Mouse (Mus musculus) CD4-positive, CD25-positive, alpha-beta regulatory T cell, adult 2 months (primary cell): ENCODE measurements around the gene Gm20388.

ENCODE experiments used
- DNase-seq: peaks from one replicate; pipeline ENCODE4 v3.0.0-alpha.2; 2012; ENCODE audit warnings: low read depth, low spot score

The Gm20388 gene

GRCm38 (mm10) chr8:121980792-121981519 lies 2070.3 kb downstream of the Gm20388 start:
- DNase-seq, result no peak

- no peak for DNase-seq
Observed at GRCm38 (mm10) chr8:121981520-121981895, 2070.9 kb downstream of the Gm20388 start.

GRCm38 (mm10) chr8:121985673-121986072 lies 2075.0 kb downstream of the Gm20388 start:
- DNase-seq, result no peak

DNA sequence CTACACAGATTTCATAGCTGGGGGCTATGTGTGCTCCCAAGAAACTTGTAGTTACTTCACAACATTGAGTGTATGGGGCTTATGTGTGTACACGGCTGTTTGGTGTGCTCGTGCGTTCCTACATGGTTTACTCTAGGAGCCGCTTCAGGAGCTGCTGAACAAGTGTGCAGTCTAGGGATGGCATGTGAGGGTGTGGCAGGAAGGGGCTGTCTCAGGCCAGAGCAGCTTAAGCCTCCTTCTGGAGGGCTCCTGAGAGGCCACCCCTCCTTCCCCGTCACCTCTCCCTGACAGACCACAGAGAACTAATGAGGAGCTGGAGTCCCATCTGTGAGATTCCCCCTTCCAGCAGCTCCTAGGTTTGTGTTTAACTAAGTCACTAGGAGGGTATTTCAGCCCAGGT lies 2077.3 kb downstream of the Gm20388 start:
- DNase-seq, result no peak

DNA sequence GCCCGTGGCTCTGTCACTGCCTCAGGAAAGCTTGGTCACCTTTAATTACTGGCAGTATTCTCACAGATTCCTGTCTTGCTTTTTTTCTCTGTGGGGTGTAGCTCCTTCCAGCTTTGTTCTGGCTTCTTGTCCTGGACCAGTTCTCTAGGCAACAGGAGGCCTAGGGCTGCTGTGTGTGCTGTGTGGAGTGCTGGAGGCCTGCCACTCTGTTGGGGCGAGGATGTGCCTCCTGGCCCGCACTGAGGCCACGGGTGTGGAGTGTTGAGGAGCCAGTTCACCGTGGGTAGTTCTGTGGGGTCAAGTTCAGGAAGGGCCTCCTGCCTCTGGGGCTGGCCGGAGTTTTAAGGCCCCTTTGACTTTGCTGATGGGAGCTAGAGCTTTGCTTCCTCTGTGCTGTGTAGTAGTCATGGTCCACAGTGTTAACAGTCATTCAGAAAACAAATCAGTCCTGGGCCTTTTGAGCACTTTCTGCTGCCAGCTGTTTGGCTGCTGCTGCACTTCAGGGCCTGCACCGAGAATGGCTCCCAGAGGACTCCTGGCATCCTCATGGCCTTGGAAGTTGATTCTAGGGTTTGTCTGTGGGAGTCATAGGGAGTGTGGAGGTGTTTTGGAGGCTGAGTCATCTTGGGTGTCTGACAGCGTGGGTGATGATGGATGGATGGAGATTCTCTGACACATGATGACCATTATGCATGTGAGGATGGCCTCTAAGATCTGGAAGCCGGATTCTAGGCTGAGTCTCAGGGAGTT lies 2080.0 kb downstream of the Gm20388 start:
- no peak for DNase-seq

DNA sequence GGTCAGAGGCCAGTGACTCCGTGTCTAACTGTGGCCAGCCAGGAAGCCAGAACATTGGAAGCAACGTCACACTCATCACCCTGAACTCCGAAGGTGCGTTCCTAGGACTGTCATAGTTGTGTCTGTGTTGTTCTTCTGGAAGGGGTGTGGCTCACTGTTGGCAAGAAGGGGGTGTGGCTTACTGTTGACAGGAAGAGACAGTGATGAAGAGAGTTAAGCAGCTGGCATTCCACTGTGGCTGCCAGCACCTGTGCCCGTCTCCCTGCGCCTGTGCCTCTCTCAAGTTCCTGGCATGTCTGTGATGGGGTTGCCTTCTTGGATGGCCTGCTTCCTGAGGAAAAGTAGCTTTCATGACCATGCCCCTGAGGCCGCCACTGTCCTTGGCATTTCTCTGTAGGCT lies 2081.0 kb downstream of the Gm20388 start:
- DNase-seq, result peak; percentile 7

DNA sequence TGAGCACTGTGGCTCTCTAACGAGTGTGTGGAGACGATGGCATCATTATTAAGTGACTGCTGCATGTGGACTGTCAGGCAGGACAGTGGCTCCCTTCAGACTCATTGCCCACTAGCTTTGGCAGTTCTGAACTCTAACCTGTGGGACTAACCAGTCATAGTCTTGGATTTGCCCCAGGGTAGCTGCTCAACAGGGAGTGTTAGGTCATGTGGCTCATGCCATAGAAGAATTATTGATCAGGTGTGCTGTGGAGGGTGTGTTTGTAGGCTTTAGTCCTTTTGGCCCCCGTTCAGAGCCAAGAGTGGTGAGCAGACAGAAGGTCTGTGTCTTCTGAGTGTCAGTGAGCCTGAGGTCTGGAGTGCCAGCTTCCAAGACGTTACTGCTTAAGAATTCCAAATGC lies 2082.3 kb downstream of the Gm20388 start:
- no peak for DNase-seq

DNA sequence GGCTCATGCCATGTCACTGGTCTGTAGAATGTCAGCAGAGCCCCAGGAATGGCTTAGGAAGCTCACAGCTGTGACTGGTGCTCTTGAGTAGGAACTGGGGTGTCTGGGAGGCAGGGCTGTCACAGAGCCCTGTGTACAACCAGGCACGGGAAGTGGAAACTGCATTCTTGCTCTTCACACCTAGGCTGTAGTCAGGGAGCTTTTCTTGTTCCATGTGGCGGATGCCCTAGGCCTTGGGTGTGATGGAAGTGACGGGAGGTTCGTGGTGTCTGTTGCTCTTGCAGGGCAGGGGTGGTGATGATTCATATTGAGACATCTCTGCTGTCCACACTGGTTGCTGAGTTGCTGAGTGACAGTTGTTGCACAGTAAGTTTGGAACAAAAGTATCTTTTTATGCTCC lies 2084.5 kb downstream of the Gm20388 start:
- no peak for DNase-seq

GRCm38 (mm10) chr8:121995895-121996294 lies 2085.3 kb downstream of the Gm20388 start:
- no peak for DNase-seq

GRCm38 (mm10) chr8:121998631-121999030 lies 2088.0 kb downstream of the Gm20388 start:
- DNase-seq, result no peak

DNA sequence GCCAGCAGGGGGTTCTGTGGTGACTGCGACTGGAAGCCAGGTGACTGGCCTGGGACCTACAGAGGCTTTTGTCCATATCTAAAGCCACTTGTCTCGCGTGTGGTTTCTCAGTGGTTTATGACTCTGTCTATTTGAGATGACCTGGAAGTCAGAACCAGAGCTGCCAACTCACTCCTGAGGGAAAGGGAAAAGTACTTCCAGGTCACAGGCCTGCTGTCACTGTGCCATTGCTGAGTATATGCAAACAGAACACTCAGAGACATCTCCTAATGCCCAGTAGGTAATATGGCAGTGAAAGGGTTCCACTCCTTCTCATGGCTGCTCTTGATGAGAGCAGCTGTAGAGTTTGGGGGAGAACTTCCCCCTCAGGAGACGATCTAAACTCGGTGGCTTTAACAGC lies 2088.6 kb downstream of the Gm20388 start:
- DNase-seq, result no peak

DNA sequence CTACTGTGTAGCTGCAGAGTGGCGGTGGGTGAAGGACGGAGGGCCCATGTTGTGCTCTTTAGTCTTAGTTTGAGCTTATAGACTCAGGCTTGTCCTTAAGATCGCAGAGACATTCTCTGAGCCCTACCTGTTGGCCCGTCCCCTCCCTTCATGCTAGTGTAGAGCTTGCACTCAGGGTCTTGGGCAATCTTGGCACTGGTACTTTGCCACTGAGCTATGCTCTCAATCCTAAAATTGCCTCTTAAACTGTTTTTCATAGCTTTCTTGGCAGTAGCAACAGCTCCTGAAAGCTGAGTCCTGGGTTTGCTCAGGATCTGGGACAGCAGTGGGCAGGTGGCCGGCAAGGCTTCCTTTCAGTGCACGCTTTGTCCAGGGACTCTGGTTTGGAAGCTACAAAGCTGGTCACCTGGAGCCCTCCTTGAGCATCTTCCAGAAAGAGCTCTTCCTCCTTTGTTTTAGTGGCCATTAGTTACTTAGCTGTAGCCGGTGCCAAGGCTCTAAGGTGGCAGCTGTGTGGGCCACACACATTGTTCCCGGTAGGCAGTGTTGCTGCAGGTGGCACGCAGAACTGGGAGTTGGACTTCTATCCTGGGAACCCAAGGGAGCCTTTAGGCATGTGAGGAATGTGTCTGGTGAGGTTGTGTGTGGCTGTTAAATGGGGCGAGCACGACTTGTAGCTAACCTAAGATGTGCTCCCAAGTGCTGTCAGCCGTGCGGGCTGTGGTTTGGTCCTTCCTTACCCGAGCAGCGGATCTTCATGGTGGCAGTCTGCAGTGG lies 2090.9 kb downstream of the Gm20388 start:
- no peak for DNase-seq

GRCm38 (mm10) chr8:122003646-122004045 lies 2093.0 kb downstream of the Gm20388 start:
- DNase-seq, result no peak

- DNase-seq, result no peak
Observed at GRCm38 (mm10) chr8:122004131-122004530, 2093.5 kb downstream of the Gm20388 start.

GRCm38 (mm10) chr8:122005422-122006204 lies 2095.0 kb downstream of the Gm20388 start:
- no peak for DNase-seq

DNA sequence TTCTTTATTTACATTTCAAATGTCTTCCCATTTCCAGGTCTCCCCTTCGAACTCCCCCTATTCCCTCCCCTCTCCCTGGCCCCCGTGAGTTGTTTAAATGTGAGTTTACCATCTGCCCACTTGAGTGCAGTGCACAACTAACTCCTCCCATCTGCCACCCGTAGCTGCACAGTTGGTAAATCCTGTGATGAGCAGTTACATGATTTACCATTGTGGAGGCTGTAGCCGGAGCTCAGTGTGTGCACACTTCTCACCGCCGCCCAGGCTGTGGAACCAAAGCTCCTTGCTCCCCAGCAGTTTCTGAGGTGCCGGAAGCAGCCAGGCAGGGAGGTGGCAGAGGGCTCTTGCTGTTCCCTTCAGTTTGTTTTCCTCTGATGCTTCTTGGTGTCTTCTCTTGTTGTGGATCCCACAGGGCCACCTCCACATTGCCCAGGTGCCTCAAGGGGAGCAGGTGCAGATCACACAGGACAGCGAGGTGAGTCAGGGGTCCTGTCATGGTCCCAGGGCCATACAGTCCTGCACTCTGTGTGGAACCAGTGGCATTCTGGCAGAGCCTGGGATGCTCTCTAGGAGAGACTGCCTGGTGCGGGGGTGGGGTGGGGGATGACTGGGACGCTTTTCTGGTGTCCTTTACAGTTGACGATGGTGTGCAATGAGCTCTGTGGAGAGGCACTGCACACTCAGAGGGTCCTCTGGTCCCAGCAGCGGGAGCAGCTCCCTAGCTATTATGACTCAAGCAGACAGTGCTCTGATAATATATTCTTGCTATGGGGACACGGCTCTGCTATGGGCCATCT lies 2096.2 kb downstream of the Gm20388 start:
- no peak for DNase-seq

DNA sequence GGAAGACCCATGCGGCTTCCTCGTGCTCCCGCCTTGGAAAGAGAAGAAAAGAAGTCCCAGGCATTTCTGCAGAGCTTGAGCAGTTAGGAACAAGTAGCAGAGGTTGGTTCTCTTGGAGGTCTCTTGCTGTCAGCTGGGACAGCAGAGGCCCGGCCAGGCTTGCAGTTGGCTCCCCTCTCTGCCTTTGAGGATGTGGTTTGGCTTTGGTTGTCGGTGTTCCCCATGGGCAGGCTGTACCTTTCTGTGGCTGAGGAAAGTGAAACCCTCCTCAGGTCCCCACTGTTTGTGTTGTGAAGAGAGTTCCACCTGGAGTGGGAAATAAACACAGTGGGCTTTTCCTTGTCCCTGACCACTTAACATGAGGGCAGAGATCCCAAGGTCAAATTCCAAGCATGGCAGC lies 2097.8 kb downstream of the Gm20388 start:
- no peak for DNase-seq

DNA sequence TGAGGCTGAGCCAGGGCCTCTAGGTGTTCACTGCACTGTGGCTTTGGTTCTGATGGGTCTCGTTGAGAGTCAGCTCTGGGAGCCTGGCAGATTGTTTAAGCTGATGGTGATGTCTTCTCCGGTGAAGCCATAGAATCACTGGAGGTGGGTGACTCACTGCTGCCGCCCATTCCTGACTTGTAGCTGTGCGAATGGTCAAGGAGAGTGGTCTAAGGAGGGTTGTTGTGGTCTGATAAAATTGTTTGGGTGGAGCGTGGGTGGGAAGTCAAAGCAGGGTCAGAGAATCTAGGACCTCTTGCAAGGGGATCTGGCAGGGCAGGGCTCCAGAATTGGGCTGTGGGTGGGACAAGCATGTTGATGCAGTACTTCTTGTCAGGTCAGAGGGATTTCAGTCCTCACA lies 2100.0 kb downstream of the Gm20388 start:
- no peak for DNase-seq

DNA sequence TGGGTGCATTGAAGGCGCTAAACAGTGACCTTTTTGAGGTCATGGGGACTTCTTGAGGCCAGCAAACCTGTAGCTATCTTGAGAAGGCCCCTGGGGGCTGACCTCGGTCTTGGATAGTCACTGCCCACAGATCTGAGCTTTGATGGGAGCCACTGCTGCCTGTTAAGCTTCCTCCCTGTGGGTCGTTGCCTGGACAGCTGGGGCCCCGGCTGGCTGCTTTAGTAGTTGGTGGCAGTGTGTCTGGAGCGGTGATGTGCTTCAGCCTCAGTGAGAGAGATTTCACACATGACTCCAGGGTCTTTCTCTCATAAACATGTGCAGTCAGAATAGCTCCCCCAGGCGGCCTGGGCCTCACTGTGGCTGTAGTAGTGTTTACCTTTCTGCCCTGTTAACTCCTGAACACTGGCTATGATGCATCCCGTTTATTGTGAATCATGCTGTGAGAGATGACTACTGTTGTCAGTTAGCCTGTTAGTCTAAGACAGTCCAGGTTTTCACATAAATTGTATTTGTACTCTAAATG lies 2100.5 kb downstream of the Gm20388 start:
- DNase-seq, result no peak

GRCm38 (mm10) chr8:122014606-122015005 lies 2104.0 kb downstream of the Gm20388 start:
- DNase-seq, result no peak
